Mouse (Mus musculus) embryonic facial prominence, embryonic 12.5 days (tissue): ENCODE results near the gene Mtnr1b. TPM values are rescaled to one million over a fixed set of nuclear protein-coding genes. Genes with fewer than 3 reads are reported as not detected.

Experiments used
- ATAC-seq: fragments of 200-750 bp; cut with Nextera tagmentation; 2 replicates; pipeline ENCODE4 v1.8.0; 2017; ENCODE audit not compliant: insufficient number of reproducible peaks, insufficient read depth, low FRiP score, low TSS enrichment
- H3K27ac ChIP-seq: fragments of 300-500 bp; sonication (generic); 2 replicates; pipeline ENCODE4 v1.5.1; 2016; ENCODE audit warnings: mild to moderate bottlenecking
- H3K27me3 ChIP-seq: fragments of 300-500 bp; sonication (generic); 2 replicates; pipeline ENCODE4 v1.6.1; 2016; ENCODE audit warnings: mild to moderate bottlenecking, moderate library complexity
- H3K36me3 ChIP-seq: fragments of 300-500 bp; sonication (generic); 2 replicates; pipeline ENCODE4 v1.6.1; 2016; ENCODE audit warnings: mild to moderate bottlenecking
- H3K4me1 ChIP-seq: fragments of 300-500 bp; sonication (generic); 2 replicates; pipeline ENCODE4 v1.6.1; 2016
- H3K4me2 ChIP-seq: fragments of 300-500 bp; sonication (generic); replicated peaks from 2 replicates; pipeline ENCODE4 v1.6.1; 2016; ENCODE audit warnings: mild to moderate bottlenecking, moderate library complexity
- H3K4me3 ChIP-seq: fragments of 300-500 bp; sonication (generic); 2 replicates; pipeline ENCODE4 v1.5.1; 2016; ENCODE audit warnings: mild to moderate bottlenecking
- H3K9ac ChIP-seq: fragments of 300-500 bp; sonication (generic); 2 replicates; pipeline ENCODE4 v1.6.1; 2016; ENCODE audit warnings: mild to moderate bottlenecking, moderate library complexity
- H3K9me3 ChIP-seq: fragments of 300-500 bp; sonication (generic); 2 replicates; pipeline ENCODE4 v1.6.1; 2016; ENCODE audit warnings: mild to moderate bottlenecking, moderate library complexity
- WGBS: fragments of 180-500 bp; shearing (Covaris S2); methylation state at CpG from one replicate; pipeline ENCODE4 v1.1.7; 2016; 5-methylcytosine and 5-hydroxymethylcytosine counted together
- polyA plus RNA-seq: library from polyadenylated mRNA; unstranded; fragments of >200 nt; fragmentation: Nextera tagmentation; extraction: Ambion mirVana; gene quantifications from 2 replicates; pipeline ENCODE4 v1.2.1, GENCODE M21; 2016

Mtnr1b gene
- polyA plus RNA-seq, result not detected in 2 replicates

DNA sequence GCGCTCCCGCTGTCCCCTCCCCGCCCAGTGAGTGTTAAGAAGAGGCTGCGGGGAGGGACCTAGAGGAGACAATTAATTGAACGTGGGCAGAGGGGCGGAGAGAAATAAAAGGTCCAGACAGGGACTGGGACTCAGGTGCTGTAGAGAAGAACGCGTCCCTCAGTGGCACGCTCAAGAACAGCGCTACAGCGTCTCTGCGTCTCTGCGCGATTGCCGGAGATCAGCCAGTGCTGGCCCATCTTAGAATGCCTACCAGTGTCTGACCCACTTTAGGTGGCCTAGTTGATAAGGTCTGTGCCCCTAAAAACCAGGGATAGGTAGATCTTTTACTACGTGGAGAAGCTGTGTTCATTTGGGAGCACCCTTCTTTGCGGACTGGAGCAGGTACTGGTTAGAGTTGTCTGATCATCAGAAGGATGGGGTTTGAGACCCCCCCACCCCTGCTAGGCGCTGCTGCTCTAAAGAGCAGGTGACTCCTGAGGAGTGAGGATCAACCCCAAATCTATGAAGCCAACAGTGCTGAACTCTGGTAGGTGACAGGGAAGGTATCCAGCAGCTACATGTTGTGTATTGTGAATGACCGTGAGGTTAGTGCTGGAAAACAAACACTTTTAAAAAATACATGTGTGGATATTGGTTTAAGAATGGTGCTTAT, at the start of gene Mtnr1b:
Mtnr1b (minus strand) TSS at position 51 of the 655 bp plus-strand sequence.
- Histone ChIP-seq H3K9ac (no peak within 1 kb of the TSS), H3K27me3 (peaks cover 14% of the 10 kb centered on the region), H3K4me3 (no peak within 1 kb of the TSS), H3K9me3 (no peaks in the 10 kb centered on the region), H3K36me3 (no peaks in the 10 kb centered on the region), H3K27ac (no peak within 1 kb of the TSS), H3K4me2 (no peak within 1 kb of the TSS), H3K4me1 (no peaks in the 10 kb centered on the region)
- 58% methylated on average over 19 of the region's 19 CpGs for WGBS
- ATAC-seq, result no peak

DNA sequence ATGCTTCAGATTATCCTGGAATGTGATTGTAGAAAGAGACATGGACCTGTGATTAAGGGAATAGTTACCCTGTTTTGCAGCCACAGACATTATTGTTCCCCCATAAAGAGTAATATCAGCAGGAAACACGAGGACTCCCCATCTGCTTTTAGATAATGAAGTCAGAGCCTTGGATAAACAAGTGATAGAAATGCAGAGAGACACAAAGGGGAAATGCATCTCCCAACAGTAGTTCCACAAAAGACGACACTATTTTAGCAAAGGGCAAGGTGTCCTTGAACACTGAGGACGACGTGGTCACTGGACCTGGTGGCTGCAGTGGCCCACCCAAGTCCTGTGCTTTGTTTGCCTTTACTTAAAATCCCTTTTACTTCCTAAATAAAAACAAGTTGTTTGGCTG, 45.9 kb upstream of the Mtnr1b start:
- H3K4me3 ChIP-seq, result no peak overlapping the region
- H3K4me1 ChIP-seq, result no peaks in the 10 kb centered on the region
- WGBS, result 77% methylated on average over 4 of the region's 4 CpGs
- no peaks in the 10 kb centered on the region for H3K36me3 ChIP-seq
- H3K9ac ChIP-seq, result no peak overlapping the region
- 0 out of 2 replicates have a peak, but pooled peaks cover 4% of the 10 kb centered on the region for H3K27me3 ChIP-seq
- no peak overlapping the region for H3K27ac ChIP-seq
- no peak overlapping the region for H3K4me2 ChIP-seq
- no peaks in the 10 kb centered on the region for H3K9me3 ChIP-seq
- no peak for ATAC-seq

DNA sequence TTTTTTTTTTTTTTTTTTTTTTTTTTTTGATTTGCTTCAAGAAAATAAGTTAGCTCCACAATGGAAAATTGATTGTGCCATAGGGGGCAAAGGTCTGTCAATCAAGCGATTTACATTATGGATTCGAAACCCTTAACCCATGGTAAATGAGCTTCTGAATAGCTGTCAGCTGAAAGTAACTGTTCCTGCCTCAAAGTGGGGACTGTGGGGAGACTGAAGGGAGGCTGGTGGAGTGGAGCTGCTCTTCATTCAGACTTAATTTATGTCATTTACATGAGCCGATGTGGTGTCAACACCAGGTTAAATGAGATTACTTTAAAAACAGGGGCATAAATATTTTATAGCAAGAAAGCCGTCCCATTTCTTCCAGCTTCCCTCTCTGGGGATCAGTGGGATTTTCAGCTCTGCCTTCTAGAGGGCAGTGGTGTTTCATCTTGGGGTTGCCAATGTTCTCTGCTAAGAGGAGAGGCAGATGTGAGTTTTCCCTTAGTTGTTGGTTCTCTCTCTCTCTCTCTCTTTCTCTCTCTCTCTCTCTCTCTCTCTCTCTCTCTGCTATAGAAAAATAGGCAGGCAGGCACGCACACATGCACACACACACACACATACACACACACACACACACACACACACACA, 45.1 kb upstream of the Mtnr1b start:
- ATAC-seq, result no peak
- H3K4me1 ChIP-seq, result no peaks in the 10 kb centered on the region
- 59% methylated on average over 5 of the region's 5 CpGs for WGBS

DNA sequence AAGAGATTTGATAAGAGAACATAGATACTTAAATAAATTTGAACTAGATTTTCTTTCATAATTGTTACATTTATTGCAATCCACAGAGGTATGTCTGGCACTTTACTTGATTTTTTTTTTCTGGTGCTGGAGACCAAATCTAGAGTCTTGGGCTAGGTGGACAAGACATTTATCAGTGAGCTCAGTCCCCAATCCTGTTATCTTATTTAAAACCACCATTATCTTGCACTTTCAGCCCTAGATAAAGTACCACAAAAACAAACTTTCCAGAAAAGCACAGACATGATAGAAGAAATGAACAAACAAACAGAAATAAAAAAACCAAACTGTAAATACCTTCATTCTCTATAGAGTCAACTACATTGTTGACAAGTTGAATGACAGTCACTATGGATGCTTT, 42.2 kb upstream of the Mtnr1b start:
- no peak overlapping the region for H3K4me3 ChIP-seq
- ATAC-seq, result no peak
- no peak overlapping the region for H3K27ac ChIP-seq
- H3K9ac ChIP-seq, result no peak overlapping the region
- no peak overlapping the region for H3K4me2 ChIP-seq
- no peaks in the 10 kb centered on the region for H3K4me1 ChIP-seq
- H3K36me3 ChIP-seq, result no peaks in the 10 kb centered on the region
- 0 out of 2 replicates have a peak, but pooled peaks cover under 1% of the 10 kb centered on the region for H3K27me3 ChIP-seq
- no peaks in the 10 kb centered on the region for H3K9me3 ChIP-seq

More for the DNA sequence above, 45.1 kb upstream of the Mtnr1b start:
- H3K9ac ChIP-seq, result no peak overlapping the region
- H3K9me3 ChIP-seq, result no peaks in the 10 kb centered on the region
- H3K4me2 ChIP-seq, result no peak overlapping the region
- no peak overlapping the region for H3K27ac ChIP-seq
- no peak overlapping the region for H3K4me3 ChIP-seq
- 0 out of 2 replicates have a peak, but pooled peaks cover 4% of the 10 kb centered on the region for H3K27me3 ChIP-seq
- no peaks in the 10 kb centered on the region for H3K36me3 ChIP-seq

DNA sequence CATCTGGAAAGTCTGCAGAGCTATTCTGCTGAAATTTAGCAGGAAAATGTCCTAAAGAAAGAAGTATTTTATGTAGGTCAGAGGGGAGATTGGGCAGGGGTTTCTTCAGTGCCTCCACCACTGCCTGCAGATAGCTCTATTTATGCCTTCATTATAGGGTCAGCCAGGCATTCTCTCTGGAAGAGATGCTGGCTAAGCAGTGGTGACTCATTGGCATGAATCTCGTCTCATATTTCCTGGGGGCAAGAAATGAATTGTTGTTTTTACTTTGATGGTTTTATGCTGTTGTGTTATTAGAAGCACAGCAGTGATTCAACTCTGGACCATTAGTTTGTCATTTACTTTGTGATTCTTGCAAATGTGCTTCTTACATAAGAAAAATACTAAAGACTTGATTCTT, 38.4 kb upstream of the Mtnr1b start:
- Histone ChIP-seq H3K27me3 (no peaks in the 10 kb centered on the region), H3K9me3 (no peaks in the 10 kb centered on the region), H3K36me3 (no peaks in the 10 kb centered on the region), H3K4me3 (no peak overlapping the region), H3K4me2 (no peak overlapping the region), H3K4me1 (no peaks in the 10 kb centered on the region), H3K27ac (no peak overlapping the region), H3K9ac (no peak overlapping the region)
- 29% methylated on average over 1 of the region's 1 CpGs for WGBS
- no peak for ATAC-seq

DNA sequence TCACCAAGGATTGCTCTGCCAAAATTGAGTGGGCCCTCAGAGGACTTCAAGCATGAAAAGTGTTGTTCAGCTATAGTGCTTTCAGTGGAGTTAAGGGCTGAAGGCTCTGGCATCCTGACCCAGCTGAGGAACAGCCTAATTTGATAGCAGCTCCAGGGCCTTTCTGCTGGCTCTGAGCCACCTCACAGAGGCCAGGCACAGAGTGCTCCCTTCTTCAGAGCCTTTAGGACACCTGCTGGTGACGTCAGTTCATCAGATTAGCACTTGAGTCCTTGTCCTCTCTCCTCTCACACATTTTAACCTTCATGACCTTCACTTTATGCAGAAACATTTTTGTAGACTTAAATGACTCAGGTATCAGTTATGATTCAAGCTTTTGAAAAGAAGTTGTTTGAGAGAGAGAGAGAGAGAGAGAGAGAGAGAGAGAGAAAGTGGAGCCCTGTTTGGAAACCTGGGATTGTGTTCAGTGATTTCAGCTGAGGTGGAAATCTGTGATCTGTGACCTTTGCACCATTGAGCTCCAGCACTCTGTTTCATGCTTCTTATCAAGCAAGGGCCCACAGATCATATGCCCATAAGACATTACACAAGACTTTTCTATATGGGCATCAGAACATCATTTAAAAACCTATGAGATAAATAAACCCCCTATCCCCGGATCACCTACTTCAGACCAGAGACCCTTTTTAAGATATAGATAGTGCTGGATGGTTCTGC, 35.2 kb upstream of the Mtnr1b start:
- Histone ChIP-seq H3K27me3 (no peaks in the 10 kb centered on the region), H3K36me3 (no peaks in the 10 kb centered on the region), H3K9ac (no peak overlapping the region), H3K27ac (no peak overlapping the region), H3K4me3 (no peak overlapping the region), H3K4me2 (no peak overlapping the region), H3K4me1 (no peaks in the 10 kb centered on the region), H3K9me3 (no peaks in the 10 kb centered on the region)
- no peak for ATAC-seq
- 60% methylated on average over 2 of the region's 2 CpGs for WGBS

DNA sequence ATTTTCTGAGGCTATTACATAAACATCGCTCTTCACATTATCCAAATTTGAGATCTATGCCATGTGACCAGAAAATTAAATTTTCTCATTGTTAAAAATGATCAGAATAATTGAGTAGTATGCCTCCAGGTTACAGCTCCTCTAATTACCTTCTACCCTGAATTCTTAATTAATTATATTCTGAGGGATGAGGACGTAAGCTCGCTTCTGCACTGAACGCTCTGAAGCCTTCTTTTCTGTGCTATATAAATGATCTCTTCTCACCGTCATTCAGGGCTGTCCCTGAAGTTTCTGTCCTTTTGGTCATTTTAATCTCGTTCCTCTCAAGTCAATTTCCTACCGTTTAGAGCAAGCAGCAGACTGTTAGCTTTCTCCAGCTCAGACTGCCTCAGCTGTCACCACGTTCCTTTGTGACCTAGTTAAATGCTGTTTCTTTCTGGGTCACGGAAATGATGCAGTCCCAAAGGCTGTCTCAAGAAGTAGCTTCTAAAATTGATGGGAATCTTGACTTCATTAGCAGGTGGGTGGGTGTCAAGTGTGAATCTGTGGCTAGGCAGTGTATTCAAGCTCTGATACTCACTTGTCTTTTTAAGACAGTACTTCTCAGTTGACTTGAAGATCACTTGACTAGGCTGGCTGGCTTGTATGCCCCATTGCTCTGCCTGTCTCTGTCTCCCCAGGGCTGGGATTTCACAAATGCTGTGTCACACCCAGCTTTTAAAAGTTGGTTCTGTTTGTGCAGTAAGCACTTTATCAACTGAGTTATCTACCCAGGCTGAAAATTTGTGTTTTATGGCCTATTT, 29.8 kb upstream of the Mtnr1b start:
- H3K27ac ChIP-seq, result no peak overlapping the region
- no peaks in the 10 kb centered on the region for H3K27me3 ChIP-seq
- no peak overlapping the region for H3K4me2 ChIP-seq
- no peak for ATAC-seq
- no peaks in the 10 kb centered on the region for H3K9me3 ChIP-seq
- no peak overlapping the region for H3K9ac ChIP-seq
- no peaks in the 10 kb centered on the region for H3K4me1 ChIP-seq
- WGBS, result 67% methylated on average over 9 of the region's 9 CpGs
- H3K36me3 ChIP-seq, result no peaks in the 10 kb centered on the region
- no peak overlapping the region for H3K4me3 ChIP-seq

DNA sequence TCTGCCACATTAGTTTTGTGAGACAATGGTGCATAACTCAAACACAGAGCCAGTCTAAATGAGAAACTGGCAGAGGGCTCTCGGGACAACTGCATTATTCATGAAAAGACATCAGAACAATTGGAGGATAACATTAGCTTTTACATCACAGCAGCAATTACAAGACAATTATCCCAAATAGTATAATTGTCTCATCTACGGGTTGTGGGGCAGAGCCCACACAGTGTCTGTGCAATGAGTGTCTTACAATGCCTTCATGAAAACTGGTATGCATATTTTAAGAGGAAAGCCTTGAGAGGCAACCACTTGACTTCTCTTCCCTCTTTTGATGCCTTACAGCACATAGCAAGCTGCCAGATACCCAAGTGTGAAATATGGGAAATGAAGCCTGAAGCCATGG, 23.8 kb upstream of the Mtnr1b start:
- Histone ChIP-seq H3K4me1 (no peaks in the 10 kb centered on the region), H3K9ac (no peak overlapping the region), H3K9me3 (no peaks in the 10 kb centered on the region), H3K4me3 (no peak overlapping the region), H3K27ac (no peak overlapping the region), H3K27me3 (no peaks in the 10 kb centered on the region), H3K36me3 (no peaks in the 10 kb centered on the region), H3K4me2 (no peak overlapping the region)
- ATAC-seq, result no peak
- 57% methylated on average over 2 of the region's 2 CpGs for WGBS

DNA sequence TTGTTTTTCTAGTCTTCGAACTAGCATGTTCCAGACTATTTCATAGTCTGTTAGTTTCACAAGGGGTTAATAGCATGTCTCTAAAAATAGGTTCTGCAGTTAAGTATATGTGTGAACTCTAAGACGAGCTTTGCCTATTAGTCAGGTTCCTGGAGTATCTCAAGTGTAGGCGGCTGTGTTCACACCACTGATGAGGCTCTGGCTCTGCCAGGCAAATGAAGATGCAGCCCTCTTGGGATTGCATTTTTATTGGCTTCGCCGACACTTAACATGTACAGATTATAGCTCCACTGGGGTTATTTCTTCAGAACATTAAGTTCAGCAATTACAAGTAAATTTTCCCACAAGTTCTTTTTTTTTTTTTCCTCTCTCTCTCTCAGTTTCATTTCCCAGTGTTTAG, 12.4 kb upstream of the Mtnr1b start:
- Histone ChIP-seq H3K9ac (no peak overlapping the region), H3K36me3 (no peaks in the 10 kb centered on the region), H3K27me3 (no peaks in the 10 kb centered on the region), H3K4me1 (no peaks in the 10 kb centered on the region), H3K9me3 (no peaks in the 10 kb centered on the region), H3K4me3 (no peak overlapping the region), H3K27ac (no peak overlapping the region), H3K4me2 (no peak overlapping the region)
- 76% methylated on average over 5 of the region's 5 CpGs for WGBS
- no peak for ATAC-seq

DNA sequence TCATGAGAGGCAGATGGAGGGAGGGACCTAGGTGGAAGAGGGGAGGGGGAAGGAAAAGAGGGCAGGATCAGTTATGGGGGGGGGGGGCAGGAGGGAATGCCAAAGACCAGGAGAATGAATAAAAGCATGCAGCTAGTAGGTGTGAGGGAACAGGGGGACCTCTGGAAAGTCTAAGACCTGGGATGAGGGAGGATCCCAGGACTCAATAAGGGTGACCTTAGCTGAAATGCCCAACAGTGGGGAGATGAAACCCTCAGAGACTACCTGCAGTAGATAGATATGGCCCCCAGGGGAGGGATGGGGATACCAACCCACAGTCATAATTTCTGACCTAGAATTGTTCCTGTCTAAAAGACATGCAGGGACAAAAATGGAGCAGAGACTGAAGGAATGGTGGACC, 6.4 kb upstream of the Mtnr1b start:
- no peaks in the 10 kb centered on the region for H3K9me3 ChIP-seq
- no peak overlapping the region for H3K27ac ChIP-seq
- no peak overlapping the region for H3K9ac ChIP-seq
- H3K4me2 ChIP-seq, result no peak overlapping the region
- ATAC-seq, result no peak
- no peaks in the 10 kb centered on the region for H3K36me3 ChIP-seq
- H3K4me3 ChIP-seq, result no peak overlapping the region
- no peaks in the 10 kb centered on the region for H3K27me3 ChIP-seq
- H3K4me1 ChIP-seq, result no peaks in the 10 kb centered on the region

DNA sequence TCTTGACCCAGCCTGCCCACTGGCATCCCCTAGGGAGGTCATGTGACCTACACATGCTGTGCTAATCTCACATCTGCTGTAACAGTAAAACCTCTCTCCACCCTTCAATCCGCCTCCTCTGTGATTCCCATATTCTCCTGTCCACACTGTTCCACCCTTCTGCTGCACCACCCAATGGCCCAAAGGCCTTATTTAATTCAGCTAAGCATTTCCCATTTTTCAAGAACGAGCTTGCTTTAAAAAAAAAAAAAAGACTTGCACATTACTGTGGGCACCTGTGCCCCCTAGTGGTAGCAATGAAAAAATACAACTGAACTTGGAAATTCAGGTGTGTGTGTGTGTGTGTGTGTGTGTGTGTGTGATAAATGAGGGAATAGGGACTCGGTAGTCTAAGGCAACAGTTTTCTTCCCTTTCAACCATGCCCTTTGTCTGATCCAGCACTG, 5.8 kb upstream of the Mtnr1b start:
- Histone ChIP-seq H3K9me3 (no peaks in the 10 kb centered on the region), H3K4me2 (no peak overlapping the region), H3K4me1 (no peaks in the 10 kb centered on the region), H3K4me3 (no peak overlapping the region), H3K27me3 (no peaks in the 10 kb centered on the region), H3K36me3 (no peaks in the 10 kb centered on the region), H3K9ac (no peak overlapping the region), H3K27ac (no peak overlapping the region)
- ATAC-seq, result no peak
- WGBS, result 15% methylated on average over 3 of the region's 3 CpGs
